Comparison of ENCODE assay signal across 8 mouse cellular contexts in the genomic region with DNA sequence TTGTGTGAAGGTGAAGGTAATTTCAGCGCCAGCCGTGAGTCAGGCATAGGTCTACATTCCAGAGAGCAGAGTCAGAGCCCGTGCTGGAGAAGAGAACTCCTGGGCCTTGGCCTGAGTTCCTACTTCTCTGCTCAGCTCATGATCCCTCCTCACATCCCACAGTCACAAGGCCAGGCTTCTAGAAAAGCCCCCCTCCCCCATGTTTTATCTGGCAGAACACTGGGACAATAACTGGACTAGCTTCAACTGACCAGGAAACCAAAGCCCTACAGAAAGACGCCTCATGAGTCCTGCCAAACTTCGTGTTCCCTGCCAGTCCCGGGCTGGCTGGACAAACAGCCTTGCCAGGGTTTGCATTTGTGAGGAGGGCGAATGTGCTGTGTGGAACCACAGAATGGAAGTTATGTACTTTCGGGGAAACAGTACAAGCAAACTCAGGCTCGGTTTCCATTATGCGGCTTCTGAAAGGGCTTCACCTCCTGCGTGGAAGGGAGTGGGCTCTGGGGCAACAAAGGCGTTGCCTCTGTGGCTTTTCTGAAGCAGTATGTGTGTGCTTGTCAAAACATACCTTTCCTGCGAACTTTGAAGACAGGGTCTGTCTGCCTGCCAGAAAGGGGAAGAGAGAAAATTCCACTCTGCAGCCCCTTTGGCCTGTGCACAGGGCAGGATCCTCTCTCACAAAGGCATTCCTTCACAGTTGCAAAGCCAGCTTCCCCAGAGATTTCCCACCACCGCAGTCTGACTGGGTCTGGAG.
DNase-seq lines count a peak whose midpoint lies in the region; ATAC-seq lines count a peak whose summit lies in the region.

No protein-coding gene starts in this region.

- H3K4me3 ChIP-seq in heart, embryonic 16.5 days (ENCODE audit: low read length) = no peak overlapping the region

- no peaks in the 10 kb centered on the region for H3K36me3 ChIP-seq in heart, embryonic 16.5 days (ENCODE audit: control insufficient read depth, insufficient read depth)

- peak overlapping the region; percentile 54 for H3K9ac ChIP-seq in heart, embryonic 16.5 days (ENCODE audit: low read length)

- 28% methylated on average over 14 of the region's 14 CpGs for WGBS in heart, embryonic 16.5 days

- H3K27ac ChIP-seq in heart, embryonic 16.5 days (ENCODE audit: low read length) = peak overlapping the region; percentile 87

- H3K9me3 ChIP-seq in heart, embryonic 16.5 days (replicated peaks; ENCODE audit: control insufficient read depth, low read length) = 0 out of 2 replicates have a peak, but pooled peaks cover 2% of the 10 kb centered on the region

- H3K27me3 ChIP-seq in heart, embryonic 16.5 days (ENCODE audit: control insufficient read depth, insufficient read depth, low read length) = no peaks in the 10 kb centered on the region

- peak; percentile 75 for ATAC-seq in heart, embryonic 16.5 days (replicated peaks; ENCODE audit: extremely low read depth, insufficient read depth, low FRiP score)
- no peak for ATAC-seq in activated CD4-positive, CD25-positive, alpha-beta regulatory T cell, adult 4 months

- DNase-seq in frontal cortex, postnatal 10 days (ENCODE audit: low spot score in 2 of 2) = peak; percentile 32 to 44
- no peak for DNase-seq in frontal cortex, postnatal 14 days (ENCODE audit: low spot score in 2 of 2)
- DNase-seq in fibroblast of lung, adult 2 months (ENCODE audit: low read depth) = peak; percentile 99
- DNase-seq in kidney, postnatal 10 days = peak; percentile 56
- DNase-seq in lung, postnatal 14 days = peak; percentile 60
- DNase-seq in skeletal muscle tissue, adult 2 months (ENCODE audit: low read depth, low spot score) = peak; percentile 39

- H3K4me2 ChIP-seq in heart, embryonic 16.5 days (ENCODE audit: low read depth, low read length) = no peak overlapping the region

- H3K4me1 ChIP-seq in heart, embryonic 16.5 days (ENCODE audit: control insufficient read depth, insufficient read depth, low read length) = peaks cover 46% of the 10 kb centered on the region

Comparison
In these comparisons a context has a peak if more than half of its experiments do, and no peak if none do; other contexts are left out.
1. DNase-seq: peak in frontal cortex, postnatal 10 days (2 of 2), fibroblast of lung, adult 2 months (single experiment), kidney, postnatal 10 days (single experiment), lung, postnatal 14 days (single experiment) and skeletal muscle tissue, adult 2 months (single experiment); none in frontal cortex, postnatal 14 days (0 of 2).